Mouse (Mus musculus) G1E (cell line): Measurements from ENCODE around the gene Ankrd13a.

Experiments used
- CTCF ChIP-seq: IDR thresholded peaks from 2 replicates; pipeline ENCODE4 v1.5.1; 2012; ENCODE audit warnings: low read depth, low read length, inconsistent platforms, mixed read lengths
- GATA2 ChIP-seq: IDR thresholded peaks from 2 replicates; pipeline ENCODE4 v1.6.1; 2012; ENCODE audit warnings: low read depth, low read length, inconsistent platforms, borderline replicate concordance

GRCm38 (mm10) chr5:114780912-114781311 is 6.4 kb downstream of the Ankrd13a start:
- TF ChIP-seq CTCF (no peak), GATA2 (no peak)
